Mouse (Mus musculus): ENCODE results near the gene Lamb1.

Lamb1 gene

GRCm38 (mm10) chr12:31293361-31294142 is 28.5 kb downstream of the Lamb1 start:
- DNase-seq = no peak

DNA sequence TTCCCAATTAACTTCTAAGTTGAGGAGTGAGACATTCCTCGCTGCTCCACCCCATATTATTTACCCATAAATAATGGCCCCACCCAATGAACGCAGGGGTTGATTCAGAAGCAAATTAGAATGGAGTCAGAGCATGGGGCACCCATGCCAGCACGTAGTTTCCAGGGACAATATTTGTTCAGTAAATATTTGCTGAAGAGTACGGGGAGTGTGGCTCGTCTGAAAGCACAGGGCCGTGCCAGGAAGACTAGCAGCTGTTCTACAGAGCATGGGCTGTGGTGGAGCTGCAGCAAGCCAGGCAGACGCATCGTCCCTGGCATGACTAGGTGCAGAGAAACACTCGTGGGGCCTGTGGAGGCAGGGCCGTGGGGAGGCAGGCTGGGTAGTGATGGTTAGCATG is 29.5 kb downstream of the Lamb1 start:
- peak; percentile 52 for DNase-seq

DNA sequence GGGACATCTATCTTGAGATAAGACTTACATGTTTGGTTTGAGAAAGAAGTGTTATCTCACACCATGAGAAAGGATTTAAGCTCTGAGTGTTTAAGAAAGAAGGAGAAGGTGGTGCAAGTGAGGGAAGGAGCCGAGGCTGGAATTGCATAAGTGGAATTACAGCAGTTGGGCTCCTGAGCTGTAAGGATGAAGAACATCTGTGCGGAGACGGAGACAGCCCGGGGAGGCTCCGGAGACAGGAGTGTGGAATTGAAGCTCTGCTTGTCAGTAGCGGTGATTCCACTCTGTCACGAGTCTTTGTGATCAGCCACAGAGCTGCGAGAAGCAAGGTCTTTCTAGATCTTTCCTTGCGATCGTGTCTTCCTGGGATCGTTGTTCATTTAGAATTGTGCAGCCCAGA is 30.0 kb downstream of the Lamb1 start:
- peak; percentile 41 for DNase-seq

- DNase-seq = peak; percentile 58
Observed at GRCm38 (mm10) chr12:31295505-31295904, 30.5 kb downstream of the Lamb1 start.

DNA sequence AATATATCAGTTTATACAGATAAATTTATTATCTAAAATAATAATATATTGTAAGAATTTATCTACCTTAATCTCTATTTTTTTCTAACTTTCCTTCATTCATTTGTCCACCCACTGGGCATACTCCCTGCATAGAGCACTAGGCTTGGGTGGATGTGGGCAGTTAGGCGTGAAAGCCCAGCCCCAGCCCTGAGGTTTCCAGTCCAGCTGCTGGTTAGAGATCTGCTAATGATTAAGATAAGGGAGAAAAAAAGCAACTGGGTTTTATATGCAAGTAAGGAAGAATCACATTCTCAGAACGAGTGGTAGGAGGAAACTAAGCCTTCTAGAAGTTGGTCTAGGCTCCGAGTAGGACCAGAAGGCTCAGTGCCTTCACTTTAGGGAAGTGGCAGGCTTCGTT is 31.1 kb downstream of the Lamb1 start:
- DNase-seq = no peak

GRCm38 (mm10) chr12:31298122-31298521 is 33.1 kb downstream of the Lamb1 start:
- DNase-seq = no peak

DNA sequence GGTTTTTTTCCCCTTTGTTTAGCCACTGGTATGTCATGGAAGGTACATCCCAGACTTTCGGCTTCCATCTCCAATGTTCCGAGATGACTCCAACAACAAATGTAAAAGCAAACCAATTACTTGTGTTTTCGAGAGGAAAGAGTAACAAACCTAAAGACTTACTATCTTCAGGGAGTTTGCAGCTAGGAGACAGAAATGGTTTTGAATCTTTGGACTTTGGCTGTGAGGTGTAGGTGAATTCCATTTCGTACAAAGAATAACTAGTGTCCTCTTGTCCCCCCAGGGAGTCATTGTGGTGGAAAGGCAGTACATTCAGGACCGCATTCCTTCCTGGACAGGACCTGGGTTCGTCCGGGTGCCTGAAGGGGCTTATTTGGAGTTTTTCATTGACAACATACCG is 33.5 kb downstream of the Lamb1 start:
- no peak for DNase-seq

DNA sequence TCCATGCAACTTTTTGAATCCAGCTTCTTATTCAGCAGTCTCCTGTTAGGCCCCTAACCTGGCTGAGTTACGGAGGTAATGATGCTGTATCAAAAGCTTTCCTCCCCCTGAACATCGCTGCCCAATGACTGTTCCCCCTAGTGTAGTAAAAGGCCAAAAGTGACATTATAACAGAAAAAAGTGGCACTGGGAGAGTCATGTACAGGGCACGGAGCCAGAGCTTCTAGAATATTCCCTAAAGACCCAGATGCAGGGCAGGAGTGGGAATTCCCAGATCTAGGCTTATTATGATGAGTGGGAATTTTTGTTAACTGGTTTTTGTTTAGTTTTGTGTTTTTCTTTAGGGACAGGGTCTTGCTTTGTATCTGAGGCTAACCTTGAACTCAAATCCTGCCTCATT is 34.1 kb downstream of the Lamb1 start:
- no peak for DNase-seq

DNA sequence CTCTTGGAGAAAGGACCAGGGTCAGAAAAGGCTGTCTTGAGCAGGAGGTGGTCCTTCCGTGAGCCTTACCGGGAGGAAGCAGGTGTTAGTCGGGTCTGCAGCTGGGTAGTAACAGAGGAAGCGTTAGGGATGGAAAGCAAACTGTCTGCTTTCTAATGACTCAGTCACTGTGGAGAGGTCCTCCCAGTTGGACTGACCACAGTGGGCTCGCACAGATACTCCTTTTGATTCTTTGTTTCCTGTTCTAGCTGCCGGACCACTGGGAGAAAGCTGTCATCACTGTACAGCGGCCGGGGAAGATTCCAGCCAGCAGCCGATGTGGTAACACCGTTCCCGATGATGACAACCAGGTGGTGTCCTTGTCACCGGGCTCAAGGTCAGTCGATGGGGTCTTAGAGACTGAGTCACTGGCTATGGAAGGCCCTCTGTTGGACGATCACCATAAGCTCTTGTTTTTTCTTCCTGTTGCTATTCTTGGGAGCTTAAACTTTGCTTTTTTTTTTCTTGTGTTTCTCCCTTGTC is 34.7 kb downstream of the Lamb1 start:
- DNase-seq = peak; percentile 36

GRCm38 (mm10) chr12:31300276-31300675 is 35.2 kb downstream of the Lamb1 start:
- no peak for DNase-seq

DNA sequence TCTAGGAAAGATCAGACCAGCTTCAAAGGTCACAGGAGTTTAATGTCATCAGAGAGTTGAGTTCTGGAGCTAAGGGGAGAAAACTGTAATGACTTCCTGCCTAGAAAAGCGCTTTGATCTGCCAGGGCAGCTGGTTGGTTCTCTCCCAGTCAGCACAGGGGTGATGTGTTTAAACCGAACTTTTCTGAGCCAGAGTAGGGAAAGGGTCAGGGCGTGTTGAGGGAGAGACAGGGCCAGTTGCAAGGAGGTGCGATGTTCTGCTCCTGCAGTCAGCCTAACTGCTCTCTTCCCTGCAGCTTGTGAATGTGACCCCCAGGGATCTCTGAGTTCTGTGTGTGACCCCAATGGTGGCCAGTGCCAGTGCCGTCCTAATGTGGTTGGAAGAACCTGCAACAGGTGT is 37.2 kb downstream of the Lamb1 start:
- no peak for DNase-seq

DNA sequence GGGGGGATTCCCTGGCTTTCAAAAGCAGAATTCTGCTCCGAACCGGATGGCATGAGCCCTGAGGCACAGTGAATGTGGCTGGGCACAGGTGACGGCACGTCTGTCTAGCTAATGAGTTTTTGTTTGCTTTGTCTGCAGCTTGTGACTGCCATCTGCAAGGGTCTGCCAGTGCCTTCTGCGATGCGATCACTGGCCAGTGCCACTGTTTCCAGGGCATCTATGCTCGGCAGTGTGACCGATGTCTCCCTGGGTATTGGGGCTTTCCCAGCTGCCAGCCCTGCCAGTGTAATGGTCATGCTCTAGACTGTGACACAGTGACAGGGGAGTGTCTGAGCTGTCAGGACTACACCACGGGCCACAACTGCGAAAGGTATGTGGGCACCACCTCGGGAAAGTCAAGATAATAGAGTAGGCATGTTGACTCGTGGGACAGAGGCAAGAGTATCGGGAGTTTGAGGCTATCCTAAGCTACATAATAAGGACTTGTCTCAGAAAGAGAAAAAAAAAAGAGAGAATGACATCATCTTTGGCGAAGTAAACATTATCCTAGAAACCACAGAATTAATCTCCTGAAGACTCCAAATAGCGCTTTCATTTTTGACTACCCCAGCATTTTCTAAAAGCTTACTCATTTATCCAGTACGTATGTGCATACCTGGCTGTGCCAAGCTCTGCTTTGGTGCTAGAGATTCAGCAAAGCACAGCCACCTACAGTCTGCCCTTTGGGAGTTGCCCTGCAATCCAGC is 37.9 kb downstream of the Lamb1 start:
- no peak for DNase-seq

GRCm38 (mm10) chr12:31306075-31306675 is 41.1 kb downstream of the Lamb1 start:
- DNase-seq = peak; percentile 27

GRCm38 (mm10) chr12:31307011-31307410 is 42.0 kb downstream of the Lamb1 start:
- no peak for DNase-seq

GRCm38 (mm10) chr12:31307756-31308155 is 42.7 kb downstream of the Lamb1 start:
- no peak for DNase-seq

DNA sequence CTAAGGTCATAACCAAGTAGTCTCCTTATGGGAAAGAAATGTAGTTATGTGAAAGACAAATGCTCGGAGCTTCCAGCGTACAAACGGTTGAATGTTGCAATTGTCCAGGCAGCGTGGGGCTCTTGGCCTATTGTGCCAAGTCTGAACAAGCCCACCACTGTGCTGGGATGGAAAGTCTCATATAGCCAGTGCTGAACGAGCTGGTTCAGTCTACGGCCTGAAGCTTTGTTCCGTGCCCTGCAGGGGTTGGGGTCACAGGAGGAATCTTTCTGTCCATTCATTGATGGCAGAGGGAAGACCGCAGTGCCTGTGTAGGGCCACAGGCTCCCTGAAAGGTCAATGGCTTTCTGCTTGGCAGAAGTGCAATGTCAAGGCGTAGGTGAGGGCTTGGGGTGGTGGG is 45.7 kb downstream of the Lamb1 start:
- DNase-seq = no peak

- no peak for DNase-seq
Observed at GRCm38 (mm10) chr12:31311671-31312265, 46.7 kb downstream of the Lamb1 start.

GRCm38 (mm10) chr12:31312281-31312680 is 47.2 kb downstream of the Lamb1 start:
- no peak for DNase-seq

DNA sequence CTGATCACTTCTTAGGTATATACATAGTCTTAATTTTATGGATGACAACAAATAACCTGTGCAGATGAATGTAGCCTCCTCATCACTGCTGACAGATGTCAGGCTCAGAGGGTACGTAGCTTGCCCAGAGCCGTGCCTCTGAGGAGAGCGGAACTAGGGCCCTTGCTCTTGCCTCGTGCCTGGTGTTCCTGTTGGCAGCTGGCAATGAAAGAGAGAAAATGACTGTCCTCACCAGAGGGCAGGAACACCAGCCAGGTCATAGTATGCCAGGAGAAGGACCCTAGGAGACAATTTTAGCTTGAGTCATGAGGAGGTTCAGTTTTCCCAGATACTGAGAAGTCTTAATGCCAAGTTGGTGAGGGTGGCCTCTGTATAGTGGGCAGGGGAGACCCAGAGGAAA is 48.1 kb downstream of the Lamb1 start:
- no peak for DNase-seq

DNA sequence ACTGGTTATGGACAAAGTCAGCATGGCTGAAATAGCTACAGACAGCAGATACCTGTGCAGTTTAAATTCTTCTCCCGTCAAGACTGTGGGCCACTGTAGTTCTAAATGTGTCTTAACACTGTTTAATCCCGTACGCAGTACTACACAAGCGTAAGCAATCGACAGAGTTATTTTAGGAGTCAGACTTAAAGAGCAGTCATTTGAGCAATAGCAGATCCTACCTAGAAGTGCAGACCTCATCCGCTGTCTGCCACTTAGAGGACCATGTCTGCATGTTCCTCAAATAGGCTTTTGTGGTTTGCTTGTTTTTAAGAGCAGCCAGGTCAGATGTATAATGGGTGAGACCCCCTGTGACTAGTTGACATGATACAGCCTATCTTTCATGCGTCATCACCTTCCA is 49.3 kb downstream of the Lamb1 start:
- DNase-seq = no peak

DNA sequence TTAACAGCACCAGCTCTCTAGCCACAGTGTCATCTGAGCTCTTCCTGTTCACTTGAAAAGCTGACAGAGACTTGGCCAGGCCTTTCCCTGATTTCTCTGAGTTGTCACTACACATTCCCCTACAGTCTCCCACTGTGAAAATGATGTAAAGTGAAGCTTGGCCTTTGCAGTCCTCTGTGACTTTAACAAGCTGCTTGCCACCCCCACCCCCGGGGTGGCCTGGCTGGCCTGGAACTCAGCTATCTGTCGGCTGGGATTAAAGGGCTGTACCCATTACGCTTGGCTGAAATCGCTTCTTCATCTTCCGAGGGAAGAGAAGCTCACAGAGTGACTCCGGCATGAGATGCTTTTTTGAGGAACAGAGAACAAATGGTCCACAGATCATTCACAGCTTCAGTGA is 50.9 kb downstream of the Lamb1 start:
- no peak for DNase-seq

GRCm38 (mm10) chr12:31317670-31318408 is 52.8 kb downstream of the Lamb1 start:
- no peak for DNase-seq

All from lung, postnatal 10 days (tissue).